Mouse (Mus musculus) embryonic fibroblast, embryonic 13.5 days (primary cell): ENCODE results near the gene Golga5.

Source experiments
- CTCF ChIP-seq: IDR thresholded peaks from 2 replicates; pipeline ENCODE4 v1.5.1; 2011; ENCODE audit warnings: mild to moderate bottlenecking, control low read depth, low read length, moderate library complexity, borderline replicate concordance; ENCODE audit not compliant: insufficient read depth
- POLR2A ChIP-seq: IDR thresholded peaks from 2 replicates; pipeline ENCODE4 v1.6.1; 2011; ENCODE audit warnings: low read depth, mild to moderate bottlenecking, control low read depth, low read length, moderate library complexity

DNA sequence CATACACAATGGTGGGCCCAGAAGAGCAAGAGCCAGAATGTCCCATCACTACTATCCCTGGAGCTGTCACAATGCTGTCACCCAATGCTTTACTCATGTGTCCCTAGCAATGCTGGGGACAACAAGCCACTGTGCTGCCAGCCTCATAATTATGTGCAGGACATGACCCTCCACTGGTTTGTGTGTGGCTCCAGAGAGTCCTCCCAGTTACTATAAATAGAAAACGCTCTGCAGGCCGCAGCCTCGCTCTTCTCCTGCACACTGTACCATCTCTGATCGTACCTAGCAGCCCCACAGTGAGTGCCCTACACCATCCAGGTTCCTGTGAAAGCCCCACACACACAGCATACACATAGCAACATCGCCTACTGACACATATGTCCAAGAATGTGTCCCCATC is 31.0 kb upstream of the Golga5 start:
- TF ChIP-seq POLR2A (no peak), CTCF (no peak)
